Mouse (Mus musculus): ENCODE results near the gene Cdhr2. TPM values are rescaled to one million over a fixed set of nuclear protein-coding genes. Genes with fewer than 3 reads are reported as not detected.

Cdhr2 gene
- polyA plus RNA-seq, 1 experiment from 2014 or later = 0.15 TPM

DNA sequence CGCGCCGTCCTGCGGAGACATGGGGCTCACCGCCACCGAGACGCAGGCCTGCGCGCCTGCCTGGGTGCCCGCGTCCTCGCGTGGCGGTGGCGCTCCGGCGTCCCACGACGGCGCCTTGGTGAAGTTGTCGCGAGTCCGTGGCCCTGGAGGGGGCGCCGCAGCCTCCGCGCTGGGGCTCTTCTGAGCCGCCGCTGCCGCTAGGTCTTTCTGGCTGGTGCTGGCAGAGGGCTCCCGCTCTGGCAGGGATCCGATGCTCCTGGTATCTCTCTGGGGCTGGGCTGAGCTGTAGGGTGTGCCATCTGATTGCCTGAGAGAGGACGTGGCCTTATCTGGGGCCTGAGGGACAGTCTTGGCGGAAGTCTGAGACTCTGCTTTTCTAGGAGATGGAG, 36.9 kb downstream of the Cdhr2 start:
- Histone ChIP-seq H3K4me1 (replicated peaks) (peaks cover 24% of the 10 kb centered on the region), H3K9me3 (no peaks in the 10 kb centered on the region; the same call in 1 of the 2 replicates), H3K36me3 (peaks cover 69% of the 10 kb centered on the region), H3K4me2 (replicated peaks) (peak overlapping the region; percentile 47), H3K27me3 (peaks cover 43% of the 10 kb centered on the region), H3K4me3 (replicated peaks) (peak overlapping the region; percentile 20), H3K27ac (no peak overlapping the region), H3K9ac (replicated peaks) (peak overlapping the region; percentile 49)
- ATAC-seq = no peak
- 4% methylated on average over 34 of the region's 34 CpGs for WGBS

DNA sequence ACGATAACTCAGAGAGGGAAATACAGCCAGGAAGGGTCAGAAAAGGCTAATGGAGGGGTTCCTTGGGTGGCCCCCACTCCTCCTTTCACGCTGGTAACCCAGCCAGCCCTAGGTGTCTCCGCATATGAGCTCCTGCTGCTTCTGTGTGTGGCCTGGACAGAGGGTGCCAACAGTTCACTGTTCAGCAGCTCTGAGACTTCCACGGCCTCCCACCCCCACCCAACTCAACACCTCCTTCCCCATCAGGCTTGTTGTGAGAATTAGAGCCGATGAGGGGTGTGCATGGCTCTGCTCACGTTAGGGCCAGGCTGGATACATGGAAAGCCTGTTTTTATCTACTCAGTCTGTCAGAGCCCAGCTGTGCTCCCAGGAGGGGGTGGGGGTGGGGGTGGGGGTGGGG, 44.8 kb downstream of the Cdhr2 start:
- Histone ChIP-seq H3K27ac (no peak overlapping the region), H3K9me3 (no peaks in the 10 kb centered on the region), H3K27me3 (peaks cover 13% of the 10 kb centered on the region), H3K4me1 (replicated peaks) (peaks cover 60% of the 10 kb centered on the region), H3K36me3 (peaks cover 18% of the 10 kb centered on the region), H3K4me3 (replicated peaks) (0 out of 2 replicates have a peak overlapping the region, but pooled peaks have one; percentile 2), H3K9ac (replicated peaks) (peak overlapping the region; percentile 25; the same call in 1 of the 2 replicates), H3K4me2 (replicated peaks) (peak overlapping the region; percentile 77)
- WGBS = 43% methylated on average over 6 of the region's 6 CpGs
- no peak for ATAC-seq

DNA sequence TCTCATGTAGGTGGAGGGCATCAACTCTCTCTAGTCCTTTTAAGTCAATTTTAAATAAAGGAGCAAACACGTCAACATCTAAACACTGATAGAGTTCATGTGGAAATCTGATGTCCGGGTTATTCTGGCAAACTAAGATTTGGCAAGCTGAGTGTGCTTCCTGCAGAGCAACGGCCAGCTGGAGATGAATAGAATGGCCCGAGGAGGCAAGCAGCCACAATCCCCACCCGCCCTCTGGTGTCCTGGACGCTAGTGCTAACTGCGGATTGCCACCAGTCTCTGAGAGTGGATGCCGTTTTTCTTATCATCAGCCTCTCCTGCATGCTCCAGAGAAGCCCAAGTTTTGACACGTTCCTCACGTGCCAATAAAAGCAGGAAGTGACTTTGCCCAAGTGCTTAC, 45.6 kb downstream of the Cdhr2 start:
- no peak for ATAC-seq
- Histone ChIP-seq H3K27ac (no peak overlapping the region), H3K4me1 (replicated peaks) (peaks cover 55% of the 10 kb centered on the region), H3K4me2 (replicated peaks) (peak overlapping the region; percentile 77), H3K4me3 (replicated peaks) (peak overlapping the region; percentile 68; the same call in 1 of the 2 replicates), H3K9me3 (no peaks in the 10 kb centered on the region), H3K9ac (replicated peaks) (peak overlapping the region; percentile 84), H3K27me3 (peaks cover 21% of the 10 kb centered on the region), H3K36me3 (peaks cover 11% of the 10 kb centered on the region)
- 33% methylated on average over 10 of the region's 10 CpGs for WGBS

DNA sequence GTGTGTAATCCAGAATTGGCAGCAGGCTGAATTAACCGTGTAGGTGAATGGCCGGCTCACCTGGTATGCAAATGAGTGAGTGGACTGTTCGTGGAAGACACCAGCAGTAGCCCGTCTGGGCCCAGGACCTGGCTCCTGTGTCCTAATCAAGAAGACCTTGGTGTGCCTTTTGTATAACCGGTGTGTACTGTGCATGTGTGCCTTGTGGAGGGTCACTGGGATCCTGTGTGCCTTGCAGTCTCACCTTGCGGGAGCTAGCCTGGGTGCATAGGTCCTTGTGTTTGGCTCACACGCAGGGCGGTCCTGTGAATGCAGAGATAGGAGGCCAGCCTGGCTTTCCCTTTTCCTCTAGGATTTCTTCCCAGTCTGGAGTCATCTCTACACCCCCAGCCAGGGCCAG, 46.9 kb downstream of the Cdhr2 start:
- Histone ChIP-seq H3K27ac (peak overlapping the region; percentile 45; the same call in 1 of the 2 replicates), H3K4me3 (replicated peaks) (peak overlapping the region; percentile 68), H3K27me3 (peaks cover 32% of the 10 kb centered on the region), H3K36me3 (peaks cover 11% of the 10 kb centered on the region), H3K4me1 (replicated peaks) (peaks cover 60% of the 10 kb centered on the region), H3K4me2 (replicated peaks) (peak overlapping the region; percentile 77), H3K9ac (replicated peaks) (peak overlapping the region; percentile 84), H3K9me3 (no peaks in the 10 kb centered on the region)
- WGBS = 84% methylated on average over 8 of the region's 8 CpGs
- ATAC-seq = no peak

DNA sequence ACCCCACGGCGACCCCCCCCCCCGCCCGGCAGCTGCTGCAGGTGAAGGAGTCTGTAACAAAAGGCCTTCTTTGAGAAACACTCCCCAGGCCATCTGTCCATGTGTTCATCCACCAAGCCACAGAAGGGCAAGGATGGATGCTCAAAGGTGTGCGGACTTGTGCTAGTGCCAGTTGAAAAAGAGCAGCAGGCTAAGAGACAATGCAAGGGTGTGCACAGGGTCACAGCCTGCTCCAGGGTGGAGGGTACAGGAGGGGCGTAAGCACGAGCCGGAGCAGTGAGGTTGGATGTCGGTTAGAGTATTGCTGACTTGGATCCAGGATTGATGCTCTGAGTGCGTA, 47.4 kb downstream of the Cdhr2 start:
- Histone ChIP-seq H3K9ac (replicated peaks) (peak overlapping the region; percentile 84), H3K27me3 (peaks cover 35% of the 10 kb centered on the region), H3K9me3 (no peaks in the 10 kb centered on the region), H3K4me2 (replicated peaks) (peak overlapping the region; percentile 77), H3K4me1 (replicated peaks) (peaks cover 60% of the 10 kb centered on the region), H3K27ac (peak overlapping the region; percentile 94), H3K4me3 (replicated peaks) (peak overlapping the region; percentile 68), H3K36me3 (peaks cover 10% of the 10 kb centered on the region)
- ATAC-seq = peak; percentile 54
- WGBS = 31% methylated on average over 10 of the region's 10 CpGs

DNA sequence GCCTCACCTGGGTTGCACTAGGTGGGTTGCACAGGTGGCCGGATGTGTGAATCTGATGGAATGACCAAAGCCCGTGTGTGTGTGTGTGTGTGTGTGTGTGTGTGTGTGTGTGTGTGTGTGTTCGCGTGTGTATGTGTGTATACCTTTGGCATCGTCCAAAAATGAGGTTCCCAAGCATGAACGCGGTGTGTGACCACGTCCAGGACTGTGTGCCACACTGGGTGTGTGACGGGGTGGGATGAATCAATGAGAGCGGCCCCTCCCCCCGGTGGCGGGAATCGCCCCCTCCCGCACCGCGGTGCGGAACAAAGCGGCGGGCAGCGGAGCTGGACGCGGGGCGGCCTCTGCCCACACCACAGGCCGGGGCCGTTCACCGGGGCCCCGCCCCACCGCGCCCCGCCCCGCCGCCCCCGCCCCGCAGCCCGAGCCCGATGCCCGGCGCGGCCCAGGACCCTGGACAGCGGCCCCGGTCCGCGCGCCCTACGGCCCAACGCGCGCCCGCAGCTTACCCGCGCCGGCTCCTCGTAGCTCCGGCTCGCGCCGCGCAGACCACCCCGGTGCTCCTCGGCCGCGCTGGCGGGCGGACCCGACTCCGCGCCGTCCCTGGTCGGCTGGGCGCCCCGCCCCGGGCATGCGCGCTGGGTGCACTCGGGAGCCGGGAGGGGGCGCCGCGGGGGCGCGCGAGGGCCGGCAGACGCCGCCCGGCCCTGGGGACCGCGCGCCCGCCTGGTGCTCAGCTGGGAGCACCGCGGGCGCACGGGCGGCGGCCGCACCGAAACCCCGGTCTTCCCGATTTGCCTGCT, 48.0 kb downstream of the Cdhr2 start:
- WGBS = 1% methylated on average over 49 of the region's 100 CpGs

DNA sequence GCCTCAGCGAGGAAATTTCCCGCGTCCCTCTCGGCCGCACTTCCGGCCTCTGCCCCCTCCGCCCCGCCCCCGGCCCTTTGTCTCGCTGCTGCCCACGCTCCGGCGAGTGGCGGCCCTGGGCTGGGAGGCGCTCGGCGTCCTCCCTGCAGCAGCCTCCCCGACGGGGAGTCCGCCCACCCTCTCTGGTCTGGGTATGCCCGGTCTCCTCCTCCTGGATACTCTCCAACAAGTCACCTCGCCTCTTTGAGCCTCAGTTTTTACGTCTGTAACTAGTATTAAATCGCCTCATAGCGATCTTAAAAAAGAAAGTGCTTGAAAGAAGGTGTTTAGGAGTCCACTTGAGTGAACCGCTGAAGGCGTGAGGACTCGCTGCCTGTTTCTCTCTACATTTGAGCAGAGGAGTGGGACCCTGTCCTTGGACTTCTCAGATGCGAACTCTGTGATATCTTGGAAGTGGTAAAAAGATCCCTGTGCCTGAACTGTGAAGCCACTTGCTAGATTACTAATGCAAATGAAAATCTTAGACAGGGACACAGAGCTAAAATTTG, 48.7 kb downstream of the Cdhr2 start, which contains the start of gene Gprin1:
Gprin1 (minus strand) TSS at position 11 of the 548 bp plus-strand sequence.
- H3K4me3 ChIP-seq (replicated peaks) = peak within 1 kb of the TSS; percentile 68

More for the DNA sequence above, 48.0 kb downstream of the Cdhr2 start:
- H3K4me3 ChIP-seq (replicated peaks) = peak overlapping the region; percentile 68
- peak; percentile 89 for ATAC-seq
- H3K4me2 ChIP-seq (replicated peaks) = peak overlapping the region; percentile 77
- H3K4me1 ChIP-seq (replicated peaks) = peaks cover 64% of the 10 kb centered on the region
- peaks cover 35% of the 10 kb centered on the region for H3K27me3 ChIP-seq
- H3K9ac ChIP-seq (replicated peaks) = peak overlapping the region; percentile 84
- H3K27ac ChIP-seq = peak overlapping the region; percentile 94
- H3K9me3 ChIP-seq = no peaks in the 10 kb centered on the region
- peaks cover 5% of the 10 kb centered on the region; the same call in 1 of the 2 replicates for H3K36me3 ChIP-seq

DNA sequence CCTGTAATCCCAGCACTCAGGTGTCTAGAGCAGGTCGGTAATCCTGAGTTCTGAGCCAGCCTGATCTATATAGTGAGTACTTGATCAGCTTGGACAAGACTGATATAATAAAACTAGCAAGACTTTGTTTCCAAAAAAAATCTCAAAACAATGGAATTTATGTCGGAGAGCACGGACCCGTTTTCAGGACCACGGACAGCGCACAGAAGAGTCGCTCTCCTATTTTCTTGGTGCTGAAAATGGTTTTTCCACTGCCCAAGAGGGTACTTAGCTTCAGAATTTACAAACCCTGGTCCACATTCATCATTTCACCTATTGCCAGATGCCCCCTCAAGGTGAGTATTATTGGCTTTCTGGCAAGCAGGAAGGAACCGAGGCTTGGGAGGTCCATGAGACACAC, 49.4 kb downstream of the Cdhr2 start:
- H3K27ac ChIP-seq = no peak overlapping the region
- 4% methylated on average over 8 of the region's 8 CpGs for WGBS
- H3K4me1 ChIP-seq (replicated peaks) = peaks cover 65% of the 10 kb centered on the region
- H3K9me3 ChIP-seq = no peaks in the 10 kb centered on the region
- H3K36me3 ChIP-seq = no peaks in the 10 kb centered on the region
- H3K9ac ChIP-seq (replicated peaks) = no peak overlapping the region
- peak overlapping the region; percentile 68 for H3K4me3 ChIP-seq (replicated peaks)
- H3K4me2 ChIP-seq (replicated peaks) = peak overlapping the region; percentile 77
- peaks cover 35% of the 10 kb centered on the region for H3K27me3 ChIP-seq
- no peak for ATAC-seq

More for the DNA sequence above, 48.7 kb downstream of the Cdhr2 start, which contains the start of gene Gprin1:
- peaks cover 65% of the 10 kb centered on the region for H3K4me1 ChIP-seq (replicated peaks)
- H3K36me3 ChIP-seq = peaks cover 2% of the 10 kb centered on the region; the same call in 1 of the 2 replicates
- ATAC-seq = peak; percentile 77
- peak within 1 kb of the TSS; percentile 84 for H3K9ac ChIP-seq (replicated peaks)
- H3K27ac ChIP-seq = peak within 1 kb of the TSS; percentile 94
- peak within 1 kb of the TSS; percentile 77 for H3K4me2 ChIP-seq (replicated peaks)
- peaks cover 35% of the 10 kb centered on the region for H3K27me3 ChIP-seq
- H3K9me3 ChIP-seq = no peaks in the 10 kb centered on the region
- WGBS = under 1% methylated on average over 25 of the region's 29 CpGs

DNA sequence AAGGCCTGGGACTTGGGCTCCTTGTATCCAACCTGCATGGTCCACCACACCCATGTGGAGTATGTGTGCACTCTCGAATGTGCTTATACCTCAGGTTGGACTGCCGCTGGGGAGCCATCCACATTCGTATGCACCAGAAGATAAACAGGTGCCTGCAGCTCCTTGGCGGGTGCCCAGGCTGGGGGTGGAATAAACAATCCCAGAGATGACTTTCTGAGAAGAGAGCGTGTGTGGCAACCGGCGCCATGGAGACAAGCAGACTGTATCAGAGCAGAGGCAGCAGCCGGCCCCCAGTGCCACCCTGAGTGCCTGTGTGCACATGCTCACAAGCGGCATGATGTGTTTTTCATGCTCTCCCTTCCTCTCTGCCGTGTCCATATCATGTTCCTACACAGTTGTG, 51.4 kb downstream of the Cdhr2 start:
- Histone ChIP-seq H3K4me3 (replicated peaks) (no peak overlapping the region), H3K27ac (no peak overlapping the region), H3K9ac (replicated peaks) (0 out of 2 replicates have a peak overlapping the region, but pooled peaks have one; percentile 28), H3K36me3 (no peaks in the 10 kb centered on the region), H3K4me1 (replicated peaks) (peaks cover 59% of the 10 kb centered on the region), H3K27me3 (peaks cover 35% of the 10 kb centered on the region), H3K4me2 (replicated peaks) (no peak overlapping the region), H3K9me3 (no peaks in the 10 kb centered on the region)
- no peak for ATAC-seq
- 73% methylated on average over 10 of the region's 10 CpGs for WGBS

DNA sequence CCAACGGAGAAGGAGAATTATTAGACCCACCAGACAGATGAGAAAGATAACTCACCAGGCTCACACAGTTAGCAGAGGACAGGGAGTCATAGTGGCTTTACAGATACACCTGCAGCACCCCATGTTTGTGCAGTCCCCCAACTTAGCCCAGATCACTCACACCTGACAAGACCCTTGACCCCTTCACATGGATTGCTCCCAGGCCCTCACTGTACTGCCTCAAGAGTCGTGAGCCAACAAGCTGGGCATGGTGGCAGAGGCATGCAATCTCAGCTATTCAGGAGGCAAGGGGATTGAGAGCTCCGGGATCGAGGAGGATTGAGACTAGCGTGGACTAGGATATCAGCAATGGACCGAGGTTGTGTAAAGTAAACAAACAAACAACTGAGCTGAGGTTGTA, 52.5 kb downstream of the Cdhr2 start:
- no peak overlapping the region for H3K9ac ChIP-seq (replicated peaks)
- H3K4me1 ChIP-seq (replicated peaks) = peaks cover 51% of the 10 kb centered on the region
- peaks cover 30% of the 10 kb centered on the region for H3K27me3 ChIP-seq
- no peak overlapping the region for H3K4me2 ChIP-seq (replicated peaks)
- no peak overlapping the region for H3K4me3 ChIP-seq (replicated peaks)
- no peaks in the 10 kb centered on the region for H3K9me3 ChIP-seq
- 67% methylated on average over 6 of the region's 6 CpGs for WGBS
- H3K36me3 ChIP-seq = no peaks in the 10 kb centered on the region
- no peak overlapping the region for H3K27ac ChIP-seq
- ATAC-seq = no peak

DNA sequence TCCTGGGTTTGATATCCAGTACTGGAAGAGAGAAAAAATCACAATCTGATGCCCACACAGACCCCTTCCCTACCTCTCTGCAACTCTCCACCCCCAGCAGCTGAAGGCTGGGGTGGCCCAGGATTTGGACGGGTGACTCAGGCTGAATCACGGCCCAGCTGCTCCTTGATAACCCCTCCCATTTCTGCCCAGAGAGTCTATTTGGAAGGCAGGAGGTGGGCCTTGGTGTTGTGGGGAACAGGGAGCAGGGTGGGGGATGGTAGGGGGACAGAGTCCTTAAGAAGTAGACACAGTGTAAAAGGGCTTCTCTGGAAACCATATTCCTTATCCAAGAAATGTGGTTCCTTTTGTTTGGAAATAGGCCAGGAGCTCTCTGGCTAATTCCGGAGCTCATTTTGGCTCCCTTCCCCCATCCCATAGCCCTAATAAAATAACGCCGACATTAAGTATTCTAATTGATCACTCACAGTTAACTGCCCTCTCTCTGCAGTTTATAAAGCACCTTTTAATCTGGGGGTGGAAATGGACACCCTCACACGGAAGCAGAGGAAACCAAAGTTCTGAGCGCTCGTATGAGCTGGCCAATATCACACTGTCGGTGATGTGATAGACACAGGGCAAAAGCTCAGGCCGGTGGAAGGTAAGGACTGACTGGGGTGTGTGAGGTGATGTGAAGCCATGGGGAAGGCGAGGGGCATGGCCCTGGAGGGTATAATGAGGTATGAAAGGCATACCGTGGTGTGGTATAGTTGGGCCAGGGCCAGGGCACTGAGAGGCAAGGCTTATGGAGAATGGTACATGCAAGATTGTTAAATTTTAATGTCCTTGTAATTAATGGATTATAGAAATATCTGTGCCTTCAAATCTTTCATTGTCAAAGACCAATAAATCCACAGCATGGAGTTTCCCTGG, 53.2 kb downstream of the Cdhr2 start:
- H3K27me3 ChIP-seq = peaks cover 30% of the 10 kb centered on the region
- no peak overlapping the region for H3K27ac ChIP-seq
- H3K9ac ChIP-seq (replicated peaks) = no peak overlapping the region
- WGBS = 41% methylated on average over 12 of the region's 12 CpGs
- H3K4me3 ChIP-seq (replicated peaks) = no peak overlapping the region
- no peaks in the 10 kb centered on the region for H3K36me3 ChIP-seq
- no peaks in the 10 kb centered on the region for H3K9me3 ChIP-seq
- H3K4me1 ChIP-seq (replicated peaks) = peaks cover 55% of the 10 kb centered on the region
- ATAC-seq = no peak
- H3K4me2 ChIP-seq (replicated peaks) = no peak overlapping the region
